Mouse (Mus musculus) cerebellum, adult (tissue): ENCODE data around the gene Papln.

ENCODE experiments used
- ATAC-seq: cut with Nextera tagmentation; 2 replicates; pipeline ENCODE4 v1.9.2; 2017; ENCODE audit warnings: mild to moderate bottlenecking, moderate library complexity, mixed read lengths; ENCODE audit not compliant: insufficient number of reproducible peaks, low FRiP score, low TSS enrichment

Gene Papln

DNA sequence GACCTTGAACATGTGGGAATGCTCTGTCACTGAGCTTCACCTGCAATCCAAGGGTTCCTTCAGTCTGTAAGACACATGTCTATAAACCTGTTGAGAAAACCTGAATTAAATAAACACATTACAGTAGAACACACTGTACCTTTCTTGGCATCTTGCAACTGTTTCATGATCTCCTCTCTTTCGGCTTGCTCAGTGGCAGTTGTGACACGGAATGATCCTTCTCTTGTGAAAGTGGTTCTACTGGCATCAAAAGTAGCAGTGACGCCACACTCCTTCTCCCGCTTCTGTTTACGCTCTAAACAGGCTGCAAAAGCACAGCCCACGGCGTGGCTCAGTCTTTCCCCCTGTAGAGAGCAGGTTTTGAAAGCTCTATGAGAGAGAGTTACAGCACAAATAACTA is 40.2 kb downstream of the Papln start:
- ATAC-seq: no peak

DNA sequence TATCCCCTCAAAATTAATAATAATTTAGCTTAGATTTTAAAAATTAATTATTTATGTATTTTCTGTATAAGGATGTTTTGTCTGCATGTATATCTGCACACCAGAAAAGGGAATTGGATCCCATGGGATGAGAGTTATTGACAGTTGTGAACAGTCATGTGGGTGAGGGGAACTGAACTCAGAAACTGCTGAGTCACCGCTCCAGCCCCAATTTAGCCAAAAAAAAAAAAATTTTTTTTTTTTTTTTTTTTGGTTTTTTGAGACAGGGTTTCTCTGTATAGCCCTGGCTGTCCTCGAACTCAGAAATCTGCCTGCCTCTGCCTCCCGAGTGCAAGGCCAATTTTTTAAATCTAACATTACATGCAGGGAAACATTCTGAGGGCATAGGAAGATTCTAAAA is 48.5 kb downstream of the Papln start:
- no peak for ATAC-seq

- ATAC-seq: no peak
Observed at GRCm38 (mm10) chr12:83816616-83817015, 53.2 kb downstream of the Papln start.

GRCm38 (mm10) chr12:83830424-83830823 is 67.0 kb downstream of the Papln start:
- ATAC-seq: no peak

GRCm38 (mm10) chr12:83833979-83834378 is 70.5 kb downstream of the Papln start:
- no peak for ATAC-seq

DNA sequence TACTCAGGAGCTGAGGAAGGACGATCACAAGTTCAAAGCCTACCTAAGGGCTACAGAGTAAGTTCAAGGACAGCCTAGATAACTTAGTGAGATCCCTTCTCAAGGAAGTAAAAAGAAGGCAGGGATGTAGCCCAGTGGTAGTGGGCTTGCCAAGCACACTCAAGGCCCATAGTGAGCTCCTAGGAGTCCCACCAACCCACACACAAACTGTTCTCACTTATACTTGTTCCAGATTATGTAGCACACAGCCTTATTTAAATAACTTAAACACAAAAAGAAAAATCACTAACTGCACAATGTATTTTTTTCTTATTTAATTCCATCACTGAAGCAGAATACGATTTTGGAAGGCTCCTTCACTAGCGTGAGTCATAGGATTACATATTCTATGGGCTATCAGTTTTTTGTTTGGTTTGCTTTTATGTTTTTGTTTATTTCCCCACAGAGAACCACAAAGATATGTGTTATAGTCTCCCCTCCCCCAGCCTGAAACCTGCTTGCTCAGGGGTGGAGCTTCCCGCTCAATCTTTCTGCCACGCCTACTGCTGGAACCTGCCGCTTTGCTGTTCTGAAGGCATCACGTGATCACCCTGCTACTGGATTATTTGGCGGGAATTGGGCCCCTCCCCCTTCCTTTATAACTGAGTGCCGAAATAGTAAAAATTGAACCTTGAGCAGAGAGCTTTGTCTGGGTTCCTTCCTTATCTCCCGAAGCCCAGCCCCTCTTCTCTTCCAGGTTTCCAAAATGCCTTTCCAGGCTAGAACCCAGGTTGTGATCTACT is 78.2 kb downstream of the Papln start:
- no peak for ATAC-seq
